Mouse (Mus musculus) kidney, embryonic 14.5 days (tissue): ENCODE data around the gene Naif1. TPM values are rescaled to one million over a fixed set of nuclear protein-coding genes. Genes with fewer than 3 reads are reported as not detected.

Source experiments
- ATAC-seq: fragments of 200-750 bp; cut with Nextera tagmentation; 2 replicates; pipeline ENCODE4 v1.8.0; 2017; ENCODE audit warnings: moderate number of reproducible peaks, mild to moderate bottlenecking, moderate TSS enrichment, moderate library complexity; ENCODE audit not compliant: low FRiP score, low TSS enrichment
- H3K27ac ChIP-seq: fragments of 300-500 bp; sonication (generic); 2 replicates; pipeline ENCODE4 v1.5.1; 2014; ENCODE audit warnings: low read depth, mild to moderate bottlenecking, low read length, moderate library complexity, mixed read lengths
- H3K27me3 ChIP-seq: fragments of 300-500 bp; sonication (generic); 2 replicates; pipeline ENCODE4 v1.6.1; 2014; ENCODE audit warnings: mild to moderate bottlenecking, low read length; ENCODE audit not compliant: control insufficient read depth, insufficient read depth
- H3K36me3 ChIP-seq: fragments of 300-500 bp; sonication (generic); 2 replicates; pipeline ENCODE4 v1.6.1; 2014; ENCODE audit warnings: low read length, mixed read lengths; ENCODE audit not compliant: control insufficient read depth, insufficient read depth
- H3K4me1 ChIP-seq: fragments of 300-500 bp; sonication (generic); 2 replicates; pipeline ENCODE4 v1.6.1; 2014; ENCODE audit warnings: low read length, mixed read lengths; ENCODE audit not compliant: control insufficient read depth, insufficient read depth
- H3K4me2 ChIP-seq: fragments of 300-500 bp; sonication (generic); replicated peaks from 2 replicates; pipeline ENCODE4 v1.6.1; 2014; ENCODE audit warnings: low read depth, mild to moderate bottlenecking, low read length
- H3K4me3 ChIP-seq: fragments of 300-500 bp; sonication (generic); 2 replicates; pipeline ENCODE4 v1.5.1; 2014; ENCODE audit warnings: mild to moderate bottlenecking, low read length
- H3K9ac ChIP-seq: fragments of 300-500 bp; sonication (generic); 2 replicates; pipeline ENCODE4 v1.6.1; 2014; ENCODE audit warnings: low read depth, mild to moderate bottlenecking, low read length, moderate library complexity
- H3K9me3 ChIP-seq: fragments of 300-500 bp; sonication (generic); 2 replicates; pipeline ENCODE4 v1.6.1; 2016; ENCODE audit warnings: low read length; ENCODE audit not compliant: control insufficient read depth
- WGBS: fragments of 180-500 bp; shearing (Covaris S2); extraction: QIAGEN DNeasy Blood & Tissue Kit; methylation state at CpG from one replicate; pipeline ENCODE4 v1.1.7; 2014; 5-methylcytosine and 5-hydroxymethylcytosine counted together
- polyA plus RNA-seq: library from polyadenylated mRNA; unstranded; fragments of >200 nt; fragmentation: Nextera tagmentation; extraction: Ambion mirVana; gene quantifications from 2 replicates; pipeline ENCODE4 v1.2.1, GENCODE M21; 2014

Gene Naif1
- polyA plus RNA-seq, 1 experiment from 2014 or later: 6.4 TPM

DNA sequence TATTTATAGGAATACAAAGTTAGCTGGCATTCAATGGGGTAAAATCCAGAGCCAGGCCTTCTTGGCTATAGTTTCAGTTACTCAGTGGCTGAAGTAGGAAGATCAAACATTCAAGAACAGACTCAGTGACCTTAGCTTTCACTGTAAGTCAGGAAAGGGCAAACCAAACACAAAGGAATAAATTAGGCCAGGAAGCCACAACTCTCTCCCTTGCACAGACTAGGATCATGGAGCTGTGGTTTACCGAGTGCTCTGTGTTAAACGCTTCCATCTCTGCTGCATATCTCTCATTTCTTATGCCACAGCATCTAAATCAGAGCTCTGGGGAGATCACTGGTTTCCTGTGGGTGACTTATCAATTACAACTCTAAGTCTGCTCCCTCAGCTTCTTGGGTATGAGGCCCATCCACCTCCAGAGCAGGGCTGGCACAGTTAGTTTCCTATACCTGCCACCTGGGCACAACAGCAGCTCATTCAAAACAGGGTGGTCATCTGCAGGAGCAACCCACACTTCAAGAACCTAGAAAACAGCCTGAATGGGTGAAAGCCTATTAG, 12.6 kb upstream of the Naif1 start:
- no peak overlapping the region for H3K4me2 ChIP-seq
- WGBS: 56% methylated on average over 2 of the region's 2 CpGs

DNA sequence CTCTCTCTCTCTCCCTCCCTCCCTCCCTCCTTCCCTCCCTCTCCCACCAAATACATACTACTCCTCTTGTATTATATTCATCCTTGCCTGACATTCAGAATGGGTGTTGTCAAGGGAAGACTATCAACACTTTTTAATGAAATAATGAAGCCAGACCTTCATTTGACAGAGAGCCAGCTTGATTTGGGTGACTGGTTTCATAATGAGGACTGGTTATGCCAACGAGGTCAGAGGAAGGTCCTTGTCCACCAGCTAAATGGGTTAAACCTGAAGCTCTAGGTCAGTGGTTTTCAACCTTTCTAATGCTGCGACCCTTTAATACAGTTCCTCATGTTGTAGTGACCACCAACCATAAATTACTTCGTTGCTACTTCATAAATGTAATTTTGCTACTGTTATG, 11.5 kb upstream of the Naif1 start:
- peaks cover 18% of the 10 kb centered on the region for H3K4me1 ChIP-seq
- H3K4me2 ChIP-seq: no peak overlapping the region
- WGBS: 67% methylated on average over 3 of the region's 3 CpGs
- no peak overlapping the region for H3K4me3 ChIP-seq
- no peak overlapping the region for H3K9ac ChIP-seq
- H3K36me3 ChIP-seq: no peaks in the 10 kb centered on the region
- ATAC-seq: no peak
- H3K9me3 ChIP-seq: no peaks in the 10 kb centered on the region
- H3K27ac ChIP-seq: no peak overlapping the region; the same call in 1 of the 2 replicates
- no peaks in the 10 kb centered on the region for H3K27me3 ChIP-seq

More for the DNA sequence above, 12.6 kb upstream of the Naif1 start:
- Histone ChIP-seq H3K4me3 (no peak overlapping the region), H3K27me3 (no peaks in the 10 kb centered on the region), H3K9ac (no peak overlapping the region), H3K4me1 (peaks cover 18% of the 10 kb centered on the region), H3K27ac (peak overlapping the region; percentile 53), H3K36me3 (no peaks in the 10 kb centered on the region), H3K9me3 (no peaks in the 10 kb centered on the region)
- ATAC-seq: no peak

GRCm38 (mm10) chr2:32439177-32439576, 11.1 kb upstream of the Naif1 start:
- no peak for ATAC-seq
- 15% methylated on average over 6 of the region's 6 CpGs for WGBS

GRCm38 (mm10) chr2:32440164-32440563, 10.1 kb upstream of the Naif1 start:
- Histone ChIP-seq H3K4me2 (no peak overlapping the region), H3K36me3 (peaks cover 2% of the 10 kb centered on the region; the same call in 1 of the 2 replicates), H3K9ac (no peak overlapping the region), H3K4me3 (no peak overlapping the region), H3K4me1 (peaks cover 18% of the 10 kb centered on the region), H3K9me3 (no peaks in the 10 kb centered on the region), H3K27me3 (no peaks in the 10 kb centered on the region), H3K27ac (peak overlapping the region; percentile 66)
- ATAC-seq: no peak
- WGBS: 67% methylated on average over 2 of the region's 2 CpGs

More at GRCm38 (mm10) chr2:32439177-32439576, 11.1 kb upstream of the Naif1 start:
- Histone ChIP-seq H3K27me3 (no peaks in the 10 kb centered on the region), H3K9me3 (no peaks in the 10 kb centered on the region), H3K9ac (no peak overlapping the region), H3K4me3 (no peak overlapping the region), H3K36me3 (no peaks in the 10 kb centered on the region), H3K27ac (peak overlapping the region; percentile 39; the same call in 1 of the 2 replicates), H3K4me2 (no peak overlapping the region), H3K4me1 (peaks cover 18% of the 10 kb centered on the region)

- WGBS: 72% methylated on average over 1 of the region's 1 CpGs
- peaks cover 18% of the 10 kb centered on the region for H3K4me1 ChIP-seq
- H3K9me3 ChIP-seq: no peaks in the 10 kb centered on the region
- ATAC-seq: no peak
- H3K9ac ChIP-seq: no peak overlapping the region
- H3K27me3 ChIP-seq: no peaks in the 10 kb centered on the region
- H3K4me3 ChIP-seq: no peak overlapping the region
- no peak overlapping the region; the same call in 1 of the 2 replicates for H3K27ac ChIP-seq
- H3K36me3 ChIP-seq: peaks cover 7% of the 10 kb centered on the region; the same call in 1 of the 2 replicates
- no peak overlapping the region for H3K4me2 ChIP-seq
Observed at GRCm38 (mm10) chr2:32440632-32441031, 9.6 kb upstream of the Naif1 start.

GRCm38 (mm10) chr2:32441550-32441949, 8.7 kb upstream of the Naif1 start:
- Histone ChIP-seq H3K4me3 (no peak overlapping the region), H3K9ac (no peak overlapping the region), H3K36me3 (peaks cover 7% of the 10 kb centered on the region; the same call in 1 of the 2 replicates), H3K27me3 (no peaks in the 10 kb centered on the region), H3K4me2 (no peak overlapping the region), H3K4me1 (peaks cover 18% of the 10 kb centered on the region), H3K27ac (no peak overlapping the region), H3K9me3 (no peaks in the 10 kb centered on the region)
- 85% methylated on average over 2 of the region's 2 CpGs for WGBS
- ATAC-seq: no peak

GRCm38 (mm10) chr2:32445535-32445934, 4.7 kb upstream of the Naif1 start:
- WGBS: 80% methylated on average over 1 of the region's 1 CpGs
- Histone ChIP-seq H3K27ac (no peak overlapping the region), H3K4me3 (no peak overlapping the region), H3K9ac (no peak overlapping the region), H3K4me2 (no peak overlapping the region), H3K4me1 (peaks cover 6% of the 10 kb centered on the region; the same call in 1 of the 2 replicates), H3K36me3 (peaks cover 7% of the 10 kb centered on the region; the same call in 1 of the 2 replicates), H3K9me3 (no peaks in the 10 kb centered on the region), H3K27me3 (no peaks in the 10 kb centered on the region)
- ATAC-seq: no peak

GRCm38 (mm10) chr2:32447264-32447936, 2.9 kb upstream of the Naif1 start:
- Histone ChIP-seq H3K27ac (peak overlapping the region; percentile 37), H3K4me3 (no peak overlapping the region), H3K9me3 (no peaks in the 10 kb centered on the region), H3K4me1 (peaks cover 4% of the 10 kb centered on the region; the same call in 1 of the 2 replicates), H3K27me3 (no peaks in the 10 kb centered on the region), H3K4me2 (no peak overlapping the region), H3K9ac (no peak overlapping the region), H3K36me3 (peaks cover 7% of the 10 kb centered on the region; the same call in 1 of the 2 replicates)
- ATAC-seq: no peak
- 71% methylated on average over 9 of the region's 9 CpGs for WGBS

- no peak overlapping the region for H3K27ac ChIP-seq
- H3K4me2 ChIP-seq: no peak overlapping the region
- peaks cover 7% of the 10 kb centered on the region; the same call in 1 of the 2 replicates for H3K36me3 ChIP-seq
- no peaks in the 10 kb centered on the region for H3K9me3 ChIP-seq
- H3K9ac ChIP-seq: no peak overlapping the region
- WGBS: 87% methylated on average over 1 of the region's 1 CpGs
- H3K4me3 ChIP-seq: no peak overlapping the region
- ATAC-seq: no peak
- H3K4me1 ChIP-seq: peaks cover 13% of the 10 kb centered on the region; the same call in 1 of the 2 replicates
- no peaks in the 10 kb centered on the region for H3K27me3 ChIP-seq
Observed at GRCm38 (mm10) chr2:32448480-32448879, 1.8 kb upstream of the Naif1 start.
